Mouse (Mus musculus) CH12.LX (cell line): Measurements from ENCODE around the gene Cacna1c. TPM values are rescaled to one million over a fixed set of nuclear protein-coding genes. Genes with fewer than 3 reads are reported as not detected.

Experiments used
- DNase-seq: peaks from one replicate; pipeline ENCODE4 v3.0.0-alpha.2; 2013; ENCODE audit errors: extremely low read depth
- H3K27ac ChIP-seq: 2 replicates; pipeline ENCODE4 v1.5.1; 2012; ENCODE audit warnings: low read depth, mild to moderate bottlenecking, control low read depth, moderate library complexity; ENCODE audit not compliant: insufficient read depth
- H3K27me3 ChIP-seq: replicated peaks from 2 replicates; pipeline ENCODE3; 2012; ENCODE audit warnings: inconsistent platforms
- H3K36me3 ChIP-seq, 2 experiments: replicated peaks in 1 of 2; 2 replicates each; pipeline versions ENCODE3 to v1.6.1; 2012; ENCODE audit warnings: inconsistent platforms in 1 of 2, low read length in 1 of 2, mild to moderate bottlenecking in 1 of 2, mixed read lengths in 1 of 2, moderate library complexity in 1 of 2; ENCODE audit not compliant: control insufficient read depth in 1 of 2, insufficient read depth in 1 of 2
- H3K4me1 ChIP-seq, 2 experiments: 2 replicates each; pipeline ENCODE4 v1.6.1; 2012; ENCODE audit warnings: inconsistent platforms in 1 of 2, moderate library complexity in 1 of 2; ENCODE audit not compliant: insufficient read depth in 2 of 2, control insufficient read depth in 1 of 2
- H3K4me2 ChIP-seq: 2 replicates; pipeline ENCODE4 v1.6.1; 2012; ENCODE audit warnings: low read depth, mild to moderate bottlenecking, control low read depth; ENCODE audit not compliant: poor library complexity, insufficient read depth, severe bottlenecking
- H3K4me3 ChIP-seq, 3 experiments: fragments of 150-350 bp in 1 of 3; sonication (generic) in 1 of 3; replicated peaks in 1 of 3; 2 replicates each; pipeline versions ENCODE3 to v1.5.1; 2011 to 2012; ENCODE audit warnings: low read depth in 2 of 3, low read length in 2 of 3, mild to moderate bottlenecking in 2 of 3, moderate library complexity in 2 of 3, control low read depth in 1 of 3, improper control_type of control experiment in 1 of 3, inconsistent platforms in 1 of 3, mixed read lengths in 1 of 3; ENCODE audit not compliant: poor library complexity in 1 of 3
- H3K79me2 ChIP-seq: replicated peaks from 2 replicates; pipeline ENCODE4 v1.6.1; 2012; ENCODE audit warnings: mild to moderate bottlenecking, moderate library complexity; ENCODE audit not compliant: control insufficient read depth, poor library complexity, insufficient read depth, severe bottlenecking; ENCODE audit errors: extremely low read depth
- H3K9ac ChIP-seq: 2 replicates; pipeline ENCODE4 v1.6.1; 2012; ENCODE audit warnings: low read depth, mild to moderate bottlenecking, control low read depth, moderate library complexity; ENCODE audit not compliant: insufficient read depth
- H3K9me3 ChIP-seq: replicated peaks from 2 replicates; pipeline ENCODE3; 2012; ENCODE audit warnings: low read length, inconsistent platforms, mixed read lengths
- CHD1 ChIP-seq: IDR thresholded peaks from 2 replicates; pipeline ENCODE4 v1.6.1; 2012; ENCODE audit warnings: low read depth, low read length, improper control_type of control experiment, inconsistent platforms
- CHD2 ChIP-seq: IDR thresholded peaks from 2 replicates; pipeline ENCODE4 v1.6.1; 2011; ENCODE audit warnings: low read length, improper control_type of control experiment
- E2F4 ChIP-seq: IDR thresholded peaks from 2 replicates; pipeline ENCODE4 v1.6.1; 2011; ENCODE audit warnings: low read depth, low read length, improper control_type of control experiment; ENCODE audit not compliant: insufficient replicate concordance
- EP300 ChIP-seq: IDR thresholded peaks from 2 replicates; pipeline ENCODE4 v1.6.1; 2011; ENCODE audit warnings: low read length, improper control_type of control experiment
- GABPA ChIP-seq: IDR thresholded peaks from 2 replicates; pipeline ENCODE4 v1.6.1; 2012; ENCODE audit warnings: low read depth, low read length, improper control_type of control experiment, inconsistent platforms; ENCODE audit not compliant: insufficient replicate concordance
- IRF4 ChIP-seq: IDR thresholded peaks from 2 replicates; pipeline ENCODE4 v1.6.1; 2014; ENCODE audit warnings: low read depth, mild to moderate bottlenecking, inconsistent platforms, low read length, improper control_type of control experiment
- JUN ChIP-seq: IDR thresholded peaks from 2 replicates; pipeline ENCODE4 v1.6.1; 2011; ENCODE audit warnings: low read depth, mild to moderate bottlenecking, low read length, improper control_type of control experiment, moderate library complexity; ENCODE audit not compliant: insufficient read depth
- KAT2A ChIP-seq: IDR thresholded peaks from 2 replicates; pipeline ENCODE4 v1.6.1; 2012; ENCODE audit warnings: low read length, improper control_type of control experiment, inconsistent platforms; ENCODE audit not compliant: insufficient replicate concordance
- MAFK ChIP-seq: IDR thresholded peaks from 2 replicates; pipeline ENCODE4 v1.6.1; 2011; ENCODE audit warnings: low read length, improper control_type of control experiment; ENCODE audit not compliant: insufficient replicate concordance
- MYC ChIP-seq: IDR thresholded peaks from 2 replicates; pipeline ENCODE4 v1.6.1; 2011; ENCODE audit warnings: low read depth, mild to moderate bottlenecking, improper control_type of control experiment, low read length
- NELFE ChIP-seq: IDR thresholded peaks from 2 replicates; pipeline ENCODE4 v1.6.1; 2011; ENCODE audit warnings: low read depth, low read length, improper control_type of control experiment
- POLR2A ChIP-seq: IDR thresholded peaks from 2 replicates; pipeline ENCODE4 v1.6.1; 2011; ENCODE audit warnings: low read depth, mild to moderate bottlenecking, improper control_type of control experiment, low read length
- RAD21 ChIP-seq: IDR thresholded peaks from 2 replicates; pipeline ENCODE4 v1.6.1; 2011; ENCODE audit warnings: low read depth, mild to moderate bottlenecking, low read length, improper control_type of control experiment, moderate library complexity
- SIN3A ChIP-seq: IDR thresholded peaks from 2 replicates; pipeline ENCODE4 v1.6.1; 2012; ENCODE audit warnings: low read length, improper control_type of control experiment, inconsistent platforms
- SMC3 ChIP-seq: IDR thresholded peaks from 2 replicates; pipeline ENCODE4 v1.6.1; 2011; ENCODE audit warnings: low read depth, low read length, improper control_type of control experiment
- UBTF ChIP-seq: IDR thresholded peaks from 2 replicates; pipeline ENCODE4 v1.6.1; 2012; ENCODE audit warnings: low read depth, mild to moderate bottlenecking, inconsistent platforms, low read length, improper control_type of control experiment, moderate library complexity
- USF1 ChIP-seq: IDR thresholded peaks from 2 replicates; pipeline ENCODE4 v1.6.1; 2014; ENCODE audit warnings: low read depth, mild to moderate bottlenecking, inconsistent platforms, low read length, improper control_type of control experiment
- dilution Hi-C: fragments of 300-500 bp; cut with MboI; formaldehyde crosslinking; loops from 2 replicates; pipeline ENCODE4 v1.14.3; 2020; ENCODE audit warnings: low sequenced_read_pairs; ENCODE audit not compliant: extremely low pct_unique_long_range_greater_than_20kb, extremely low pct_ligation_motif_present
- in situ Hi-C: fragments of 300-500 bp; cut with MboI; formaldehyde crosslinking; loops from 3 replicates; pipeline ENCODE4 v1.14.3; 2019; ENCODE audit warnings: low sequenced_read_pairs, low pct_ligation_motif_present, low pct_unique_long_range_greater_than_20kb, mixed read lengths
- polyA plus RNA-seq: library from polyadenylated mRNA; unstranded; fragments of >175 nt; gene quantifications from 2 replicates; pipeline ENCODE4 v1.2.1, GENCODE M21; 2012; ENCODE audit warnings: low read depth; ENCODE audit not compliant: insufficient read length
- total RNA-seq, 2 experiments: library from RNA; depleted of rRNA; stranded (reverse); fragments of 300-350 nt in 1 of 2; fragments of >200 nt in 1 of 2; gene quantifications; 2 replicates each; pipeline ENCODE4 v1.2.3; 2012 to 2014

Gene Cacna1c
- total and polyA plus RNA-seq, 3 experiments, result 0.04 TPM; not detected in 2

DNA sequence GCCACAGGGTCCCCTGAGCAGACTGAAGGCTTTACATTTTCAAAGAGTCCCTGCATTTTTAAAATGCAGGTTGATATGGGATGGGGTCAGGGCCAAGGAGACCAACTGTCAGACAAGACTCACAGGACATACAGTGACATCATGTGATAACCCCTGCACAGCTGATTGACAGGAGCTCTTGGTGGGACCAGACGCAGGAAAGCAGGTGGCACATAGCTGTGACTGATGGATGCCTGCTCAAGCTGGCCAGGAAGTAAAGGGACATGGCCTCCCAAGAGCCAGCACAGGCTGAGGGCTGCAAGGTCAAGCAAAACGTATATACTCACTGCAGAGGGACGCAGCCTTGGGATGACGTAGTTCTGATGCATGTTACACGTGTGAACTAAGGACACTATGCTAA, 39.2 kb upstream of the Cacna1c start:
- Histone ChIP-seq H3K27ac (no peak overlapping the region), H3K79me2 (no peaks in the 10 kb centered on the region), H3K9me3 (no peaks in the 10 kb centered on the region), H3K36me3 (no peaks in the 10 kb centered on the region), H3K27me3 (peaks cover 75% of the 10 kb centered on the region), H3K4me3 (no peak overlapping the region), H3K4me1 (no peaks in the 10 kb centered on the region), H3K4me2 (no peak overlapping the region), H3K9ac (no peak overlapping the region)
- TF ChIP-seq MYC, result no peak
- TF ChIP-seq SMC3, result no peak
- TF ChIP-seq E2F4, result no peak
- TF ChIP-seq POLR2A, result no peak
- DNase-seq, result no peak
- dilution Hi-C loops, result no loop called here
- in situ Hi-C loops, result no loop called here

DNA sequence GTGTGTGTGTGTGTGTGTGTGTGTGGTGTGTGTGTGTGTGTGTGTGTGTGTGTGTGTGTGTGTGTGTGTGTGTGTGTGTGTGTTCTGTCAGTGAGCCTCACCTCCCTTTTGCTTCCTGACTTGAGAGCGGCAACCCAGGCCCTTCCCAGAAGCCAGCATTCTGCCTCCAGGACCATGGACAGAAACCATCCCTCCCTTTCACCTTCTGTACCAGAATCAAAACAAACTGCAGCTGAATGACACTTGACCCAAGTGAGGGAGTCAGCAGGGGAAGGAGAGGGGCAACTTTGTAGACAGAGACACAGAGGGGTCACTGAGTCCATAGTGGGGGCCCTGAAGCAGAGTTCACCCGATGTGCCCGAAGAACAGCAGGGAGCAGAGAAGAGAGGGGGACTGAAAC, 36.8 kb upstream of the Cacna1c start:
- in situ Hi-C loops, result no loop called here
- Histone ChIP-seq H3K27ac (no peak overlapping the region), H3K4me2 (no peak overlapping the region), H3K9ac (no peak overlapping the region), H3K9me3 (no peaks in the 10 kb centered on the region), H3K4me1 (no peaks in the 10 kb centered on the region), H3K79me2 (no peaks in the 10 kb centered on the region), H3K4me3 (no peak overlapping the region), H3K36me3 (no peaks in the 10 kb centered on the region), H3K27me3 (peaks cover 70% of the 10 kb centered on the region)
- no peak for DNase-seq
- dilution Hi-C loops, result no loop called here
- TF ChIP-seq KAT2A (no peak), CHD2 (no peak), IRF4 (no peak), SIN3A (no peak), CHD1 (no peak), NELFE (no peak), GABPA (no peak), USF1 (no peak), MYC (no peak), UBTF (no peak), EP300 (no peak), MAFK (no peak), RAD21 (no peak), JUN (no peak)
